Mouse (Mus musculus): Measurements from ENCODE around the gene Hspa4.

DNA sequence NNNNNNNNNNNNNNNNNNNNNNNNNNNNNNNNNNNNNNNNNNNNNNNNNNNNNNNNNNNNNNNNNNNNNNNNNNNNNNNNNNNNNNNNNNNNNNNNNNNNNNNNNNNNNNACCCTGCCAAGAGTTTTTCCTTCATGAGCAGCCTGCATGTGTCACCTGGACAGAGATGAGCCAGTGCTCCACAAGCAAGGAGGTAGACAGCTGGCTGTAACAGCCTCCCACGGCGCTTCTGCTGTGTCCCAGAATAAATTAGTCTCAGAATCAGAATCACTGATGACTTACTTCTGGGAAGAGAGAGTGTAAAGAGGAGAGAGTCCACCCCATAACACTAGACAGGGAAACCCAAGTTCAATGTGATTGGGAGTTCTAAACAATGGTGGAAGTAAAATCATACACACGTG is 71.2 kb downstream of the Hspa4 start:
- TF ChIP-seq POLR2A (IDR thresholded peaks at IDR 0.05; ENCODE audit: insufficient read depth, low read depth, low read length) (no peak), CTCF (IDR thresholded peaks at IDR 0.05; ENCODE audit: insufficient read depth, low read depth, low read length) (no peak)
